Mouse (Mus musculus): ENCODE results near the gene Uba2. TPM values are rescaled to one million over a fixed set of nuclear protein-coding genes. Genes with fewer than 3 reads are reported as not detected.
"Not testable (repeated sequence)": the region's sequence is repeated elsewhere in the genome, so short reads cannot be mapped to it uniquely, and the experiment has no call there.

Uba2 gene
- total RNA-seq (2015; ENCODE audit: low replicate concordance) (86.9 and 130 TPM in 2 replicates), total RNA-seq (2017; ENCODE audit: low replicate concordance) (52.3 and 91.5 TPM in 2 replicates)

DNA sequence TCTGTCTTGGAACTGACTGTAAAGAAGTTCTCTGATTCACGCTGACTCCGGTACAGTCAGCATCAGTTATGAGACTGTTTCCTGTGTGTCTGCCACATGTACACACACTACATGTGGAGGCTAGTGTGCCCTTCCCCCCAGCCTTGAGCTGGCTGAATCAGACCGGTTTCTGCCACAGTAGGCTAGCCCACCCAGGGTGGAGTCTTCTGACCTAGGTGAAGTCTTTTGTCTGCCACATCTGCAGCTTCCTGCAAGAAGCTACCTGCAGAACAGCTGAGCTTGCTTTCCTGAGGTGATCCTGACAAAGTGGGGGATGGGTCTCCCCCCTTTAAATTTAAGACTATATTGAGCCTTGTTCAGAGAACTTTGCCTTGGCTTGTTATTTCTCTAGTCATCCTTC is at the start of gene Uba2:
TSS of gene Uba2 (minus strand) at position 146 of the 400 bp plus-strand sequence.
- ATAC-seq (replicated peaks; ENCODE audit: low FRiP score, poor library complexity, severe bottlenecking), result no peak

- no peak for ATAC-seq (replicated peaks; ENCODE audit: low FRiP score, poor library complexity, severe bottlenecking)
Observed at GRCm38 (mm10) chr7:34218496-34218895, 49.1 kb upstream of the Uba2 start.

- ATAC-seq (replicated peaks; ENCODE audit: low FRiP score, poor library complexity, severe bottlenecking), result no peak
Observed at GRCm38 (mm10) chr7:34216474-34216873, 47.1 kb upstream of the Uba2 start.

GRCm38 (mm10) chr7:34215481-34215880 is 46.1 kb upstream of the Uba2 start:
- ATAC-seq (replicated peaks; ENCODE audit: low FRiP score, poor library complexity, severe bottlenecking), result no peak

GRCm38 (mm10) chr7:34214644-34215043 is 45.2 kb upstream of the Uba2 start:
- no peak for ATAC-seq (replicated peaks; ENCODE audit: low FRiP score, poor library complexity, severe bottlenecking)

DNA sequence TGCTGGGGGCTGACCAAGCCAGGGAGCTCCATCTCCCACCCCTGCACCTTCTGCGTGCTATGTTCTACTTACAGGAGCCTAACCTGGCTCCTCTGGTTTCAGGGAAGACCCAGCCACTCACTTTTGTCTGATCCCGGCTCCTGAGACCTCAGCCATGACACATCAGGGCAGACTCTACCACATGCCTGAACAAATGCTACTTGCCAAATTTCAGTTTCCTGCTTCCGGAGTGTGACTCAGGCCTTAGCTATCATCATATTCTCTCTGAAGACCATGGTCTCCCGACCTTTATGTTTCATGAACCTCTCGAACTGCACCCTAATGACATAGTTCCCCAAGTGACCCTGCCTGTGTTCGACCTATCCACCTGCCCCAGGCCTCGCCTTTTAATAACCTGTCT is 43.9 kb upstream of the Uba2 start:
- no peak for ATAC-seq (replicated peaks; ENCODE audit: low FRiP score, poor library complexity, severe bottlenecking)

DNA sequence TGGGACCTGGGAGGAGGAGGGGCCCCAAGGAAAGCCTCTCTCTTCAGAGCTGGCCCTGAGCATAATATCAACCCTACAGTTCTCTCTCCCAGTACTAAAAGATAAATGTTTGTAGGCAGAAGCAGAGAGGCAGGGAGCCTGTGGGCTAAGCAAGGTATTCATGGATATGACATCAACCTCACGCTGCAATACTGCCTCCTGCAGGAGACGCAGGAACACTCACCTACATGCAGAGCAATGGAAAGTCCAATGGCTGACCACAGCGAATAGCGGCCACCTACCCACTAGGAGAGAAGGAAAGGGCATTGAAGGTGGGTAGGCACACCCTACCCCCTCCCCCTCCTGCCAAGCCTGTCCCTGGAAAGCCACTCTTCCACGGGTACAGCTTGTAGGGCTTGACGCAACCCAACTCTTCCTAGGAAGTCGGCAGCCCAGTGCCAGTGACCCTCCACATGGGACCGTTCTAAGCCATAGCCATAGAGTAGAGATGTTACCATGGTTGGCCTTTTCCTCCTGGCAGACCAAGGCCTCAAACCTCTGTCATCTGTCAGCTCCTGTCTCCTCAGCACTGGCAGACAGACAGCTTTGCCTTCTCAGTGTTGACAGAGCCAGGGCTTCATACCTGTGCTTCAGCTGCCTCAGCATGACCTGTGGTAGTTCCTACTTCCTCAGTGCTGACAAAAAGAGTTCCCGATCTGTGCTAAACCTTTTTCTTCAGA is 38.8 kb upstream of the Uba2 start:
- ATAC-seq (replicated peaks; ENCODE audit: low FRiP score, poor library complexity, severe bottlenecking), result no peak

- ATAC-seq (replicated peaks; ENCODE audit: low FRiP score, poor library complexity, severe bottlenecking), result no peak
Observed at GRCm38 (mm10) chr7:34206331-34206730, 36.9 kb upstream of the Uba2 start.

GRCm38 (mm10) chr7:34202147-34202546 is 32.7 kb upstream of the Uba2 start:
- not testable (repeated sequence) for ATAC-seq (replicated peaks; ENCODE audit: low FRiP score, poor library complexity, severe bottlenecking)

- no peak for ATAC-seq (replicated peaks; ENCODE audit: low FRiP score, poor library complexity, severe bottlenecking)
Observed at GRCm38 (mm10) chr7:34200829-34201228, 31.4 kb upstream of the Uba2 start.

DNA sequence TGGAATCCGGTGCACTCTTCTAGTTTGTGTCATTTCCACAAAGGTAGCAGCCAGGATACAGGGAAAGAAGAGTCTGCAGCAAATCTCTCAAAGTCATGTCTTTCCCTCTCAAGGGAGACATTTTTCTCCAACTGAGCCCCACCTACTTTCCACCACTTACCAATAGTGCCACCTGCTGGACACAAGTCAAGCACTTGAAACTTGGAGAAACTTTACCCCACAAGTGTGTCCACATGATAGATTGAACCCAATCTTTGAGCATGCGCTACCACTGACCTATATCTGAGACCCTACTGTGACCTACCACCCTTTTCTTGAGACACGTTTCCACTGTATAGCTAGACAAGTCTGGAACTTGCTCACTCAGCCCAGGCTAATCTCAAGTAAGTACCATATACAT is 28.9 kb upstream of the Uba2 start:
- peak; percentile 52; the same call in 1 of the 2 replicates for ATAC-seq (replicated peaks; ENCODE audit: low FRiP score, poor library complexity, severe bottlenecking)

- peak; percentile 91 for ATAC-seq (replicated peaks; ENCODE audit: low FRiP score, poor library complexity, severe bottlenecking)
Observed at GRCm38 (mm10) chr7:34196132-34197128, 27.0 kb upstream of the Uba2 start, which contains the start of gene Pdcd2l. TSS of gene Pdcd2l (minus strand) at chr7:34196661.

DNA sequence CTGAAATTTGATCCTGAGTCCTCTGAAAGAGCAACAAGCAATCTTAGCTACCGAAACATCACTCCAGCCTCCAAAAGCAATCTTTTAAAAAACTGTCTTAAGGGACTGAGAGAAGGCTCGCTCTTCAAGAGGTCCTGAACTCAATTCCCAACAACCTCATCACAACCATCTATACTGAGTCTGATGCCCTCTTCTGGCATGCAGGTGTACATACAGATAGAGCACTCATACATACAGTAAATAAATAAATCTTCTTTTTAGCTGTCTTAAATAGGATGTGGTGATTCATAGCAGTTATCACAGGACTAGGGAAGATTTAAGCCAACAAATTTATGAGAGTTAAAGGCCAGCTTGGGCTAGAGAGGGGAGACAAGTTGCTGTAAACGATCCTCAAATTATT is 26.2 kb upstream of the Uba2 start:
- ATAC-seq (replicated peaks; ENCODE audit: low FRiP score, poor library complexity, severe bottlenecking), result peak; percentile 40; the same call in 1 of the 2 replicates

- no peak for ATAC-seq (replicated peaks; ENCODE audit: low FRiP score, poor library complexity, severe bottlenecking)
Observed at GRCm38 (mm10) chr7:34192825-34193224, 23.4 kb upstream of the Uba2 start.

DNA sequence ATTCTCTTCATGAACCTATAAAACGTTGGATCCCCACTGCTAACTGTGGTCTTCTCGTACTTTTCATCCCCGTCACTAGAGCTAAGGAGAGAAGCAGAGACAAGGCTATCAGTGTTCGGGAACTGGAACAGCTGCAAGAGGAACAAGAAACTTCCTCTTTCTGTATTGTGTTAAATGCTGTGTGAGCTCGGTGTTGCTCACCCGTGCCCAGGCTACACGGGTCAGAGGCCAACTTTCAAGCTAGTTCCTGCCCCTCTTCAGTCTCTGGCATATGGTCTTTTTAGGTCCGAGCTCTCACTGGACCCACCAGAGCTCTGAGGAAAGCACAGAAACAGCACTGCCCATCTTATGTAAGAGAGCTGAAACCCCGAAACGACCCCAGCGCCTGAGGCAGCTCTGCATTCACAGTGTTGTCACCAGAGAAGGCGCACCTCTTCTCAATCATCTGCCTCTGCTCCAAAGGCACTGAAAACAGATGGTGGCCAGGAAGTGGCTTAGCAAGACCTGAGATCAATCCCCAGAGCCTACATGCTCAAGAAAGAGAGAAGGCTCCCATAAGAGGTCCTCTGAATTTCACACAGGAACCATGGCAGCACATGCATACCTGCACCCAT is 20.1 kb upstream of the Uba2 start:
- ATAC-seq (replicated peaks; ENCODE audit: low FRiP score, poor library complexity, severe bottlenecking), result no peak

GRCm38 (mm10) chr7:34183794-34184193 is 14.4 kb upstream of the Uba2 start:
- ATAC-seq (replicated peaks; ENCODE audit: low FRiP score, poor library complexity, severe bottlenecking), result no peak

GRCm38 (mm10) chr7:34183356-34183755 is 14.0 kb upstream of the Uba2 start:
- ATAC-seq (replicated peaks; ENCODE audit: low FRiP score, poor library complexity, severe bottlenecking), result no peak

DNA sequence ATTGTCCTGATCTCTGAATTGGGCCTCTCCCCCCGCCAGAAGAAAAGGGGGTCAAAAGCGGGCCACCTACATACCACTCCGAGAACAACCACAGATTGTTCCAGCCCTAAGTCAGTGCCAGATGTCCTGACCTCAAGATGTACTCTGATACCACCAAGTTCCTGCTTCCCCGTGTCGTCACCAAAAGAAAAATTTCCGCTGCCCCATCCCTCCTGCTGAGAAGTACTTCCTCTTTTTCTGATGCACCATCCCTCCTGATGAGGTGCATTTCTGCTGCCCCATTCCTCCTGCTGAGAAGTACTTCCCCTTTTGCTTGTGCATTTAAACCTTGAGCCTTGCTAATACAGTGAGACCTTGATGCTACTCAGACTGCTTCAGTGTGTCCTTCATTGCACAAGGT is 6.8 kb upstream of the Uba2 start:
- not testable (repeated sequence) for ATAC-seq (replicated peaks; ENCODE audit: low FRiP score, poor library complexity, severe bottlenecking)

DNA sequence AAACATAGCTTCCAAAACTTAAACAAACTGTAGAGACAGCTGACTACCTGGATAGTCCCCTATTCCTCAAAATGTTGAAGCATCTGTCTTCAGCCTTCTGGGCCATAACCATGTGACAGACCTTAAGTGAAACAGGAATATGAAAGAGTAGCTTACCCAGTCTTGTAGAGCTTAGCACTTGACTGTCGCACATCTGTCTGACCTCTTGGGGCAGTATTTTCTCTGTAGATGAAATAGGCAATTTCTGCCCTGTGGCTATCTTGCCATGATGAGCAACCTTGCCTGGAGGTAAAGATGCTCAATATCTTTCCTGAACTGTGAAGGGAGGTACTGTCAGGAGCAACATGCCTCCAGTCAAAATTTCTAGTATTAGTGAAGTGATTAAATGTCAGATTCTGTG is 2.9 kb upstream of the Uba2 start:
- no peak for ATAC-seq (replicated peaks; ENCODE audit: low FRiP score, poor library complexity, severe bottlenecking)
